Mouse (Mus musculus) thymus, postnatal 0 days (tissue): ENCODE measurements at regions not wholly inside any gene's neighbourhood (a gene's known extent, or its start where the extent isn't known, plus 50 kb on each side); places are given as distances from the start of the nearest gene placed in this dataset.

ENCODE experiments used
- DNase-seq: peaks from one replicate; pipeline ENCODE4 v3.0.0-alpha.2; 2015; ENCODE audit warnings: low spot score

DNA sequence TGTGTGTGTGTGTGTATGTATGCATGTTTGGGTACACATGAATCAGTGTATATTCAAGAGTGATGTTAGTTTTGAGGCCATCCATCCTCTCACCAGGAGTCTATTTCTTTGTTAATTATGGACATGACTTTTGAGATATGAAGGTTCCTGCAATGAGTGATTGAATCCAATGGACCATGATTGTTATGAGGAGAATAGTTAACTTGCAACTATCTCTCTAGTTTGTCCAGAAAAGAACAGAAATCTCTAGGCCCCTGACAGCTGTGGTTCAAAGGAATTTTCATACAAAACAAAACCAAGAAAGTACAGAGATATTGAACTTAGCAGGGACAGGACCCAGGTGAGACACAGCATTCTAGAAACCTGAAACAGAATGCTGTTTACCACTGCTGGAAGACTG is 217.9 kb upstream of the Tnp1 start:
- no peak for DNase-seq

DNA sequence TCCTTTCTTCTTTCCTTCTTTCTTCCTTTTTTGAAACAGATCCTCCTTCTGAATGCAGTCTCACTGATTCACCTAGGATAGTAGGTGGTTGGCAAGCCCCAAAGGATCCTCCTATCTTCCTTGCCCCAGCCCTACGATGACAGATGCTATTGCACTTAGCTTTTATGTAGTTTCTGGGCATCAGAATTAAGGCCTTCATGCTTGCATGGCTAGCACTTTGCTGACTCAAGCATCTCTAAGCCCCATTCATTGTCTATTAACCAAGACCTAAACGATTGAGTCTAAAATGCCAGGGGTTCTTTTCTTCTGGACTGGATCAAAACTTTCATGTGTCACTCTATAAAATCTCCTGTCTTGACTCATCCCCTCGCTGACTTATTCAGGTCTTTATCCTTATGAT is 217.3 kb upstream of the Tnp1 start:
- DNase-seq: no peak

- DNase-seq: no peak
Observed at GRCm38 (mm10) chr1:73230611-73231010, 214.9 kb upstream of the Tnp1 start.

DNA sequence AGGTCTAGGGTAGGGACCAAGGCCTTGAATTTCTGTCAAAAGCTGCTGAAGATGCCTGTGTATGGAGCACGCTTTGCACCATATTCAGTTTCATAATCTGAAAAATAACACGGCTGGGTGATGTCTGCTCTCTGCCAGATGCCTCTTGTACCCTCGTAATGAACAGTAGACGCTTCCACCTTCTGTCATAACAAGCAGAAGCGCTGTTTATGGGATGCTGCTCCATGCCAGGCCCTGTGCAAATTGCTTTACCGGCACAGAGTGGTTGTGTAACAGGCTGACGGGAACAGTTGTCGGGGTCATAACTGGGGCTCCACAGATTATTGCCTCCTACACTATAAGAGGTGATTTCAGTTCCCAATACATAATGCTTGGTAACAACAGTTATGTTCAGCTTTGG is 211.5 kb upstream of the Tnp1 start:
- DNase-seq: no peak

DNA sequence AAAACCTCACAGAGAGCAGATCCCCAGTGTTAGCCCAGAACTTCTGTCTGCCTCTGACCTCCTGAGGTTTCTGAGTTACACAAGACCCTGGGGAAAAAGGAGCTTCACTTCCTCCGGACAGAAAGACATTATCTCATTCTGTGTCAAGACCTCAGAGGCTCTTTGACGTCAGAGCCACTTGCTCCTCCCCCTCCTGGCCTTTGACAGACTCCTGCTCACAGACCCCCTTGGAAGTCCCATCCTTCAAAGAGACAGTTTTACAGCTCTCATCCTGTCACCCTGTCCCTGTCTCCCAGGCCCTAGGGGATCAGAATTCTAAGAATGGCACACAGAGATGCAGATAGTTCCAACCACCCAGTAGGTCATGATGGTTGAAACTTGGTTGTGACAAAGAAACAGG is 206.2 kb upstream of the Tnp1 start:
- no peak for DNase-seq

DNA sequence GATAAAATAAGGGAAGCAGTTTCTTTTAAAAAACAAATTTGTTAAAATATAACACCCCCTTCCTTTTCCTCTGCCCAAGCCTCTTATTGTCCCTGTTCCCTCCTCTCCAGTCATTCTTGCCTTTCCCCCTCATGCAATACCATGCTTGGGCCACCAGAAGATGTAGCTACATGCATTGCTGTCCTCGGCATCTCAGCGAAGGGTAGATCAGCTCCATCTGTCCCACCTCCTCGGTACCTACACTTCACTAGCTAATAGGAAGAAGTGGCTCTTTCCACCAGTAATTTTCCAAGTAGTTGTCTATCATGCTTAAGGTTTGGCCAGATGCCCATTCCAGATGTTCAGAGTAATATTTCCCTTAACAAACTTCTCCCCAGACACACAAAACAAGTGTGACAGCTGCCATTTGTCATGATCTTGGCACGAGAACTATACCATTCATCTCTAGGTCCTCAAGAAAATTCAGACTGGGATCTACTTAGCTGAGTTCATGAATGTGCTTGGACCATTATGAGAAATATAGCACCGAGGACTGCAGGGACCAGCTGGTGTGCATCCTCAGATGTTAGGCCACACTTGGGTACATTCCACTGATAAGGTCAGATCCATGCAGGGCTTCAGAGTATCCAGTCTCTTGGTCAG is 198.7 kb upstream of the Tnp1 start:
- no peak for DNase-seq

DNA sequence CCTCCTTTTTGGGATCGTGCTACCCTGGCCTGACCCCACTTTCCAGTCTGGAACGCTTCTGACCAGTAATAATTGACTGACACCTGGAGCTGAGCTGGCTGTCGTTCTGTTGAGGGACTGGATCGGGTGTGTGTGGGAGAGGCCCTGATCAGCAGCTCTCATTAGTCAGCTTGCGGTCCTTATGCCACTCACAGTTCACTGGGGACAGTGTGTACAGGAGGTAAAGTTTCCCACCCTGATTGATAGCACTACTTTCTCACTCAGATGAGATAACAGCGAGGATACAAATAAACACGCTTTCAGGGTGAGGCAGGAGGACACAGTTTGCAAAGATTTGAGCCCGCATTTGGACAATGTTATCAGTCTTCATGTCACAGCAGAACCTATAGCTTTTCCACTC is 191.7 kb upstream of the Tnp1 start:
- no peak for DNase-seq

DNA sequence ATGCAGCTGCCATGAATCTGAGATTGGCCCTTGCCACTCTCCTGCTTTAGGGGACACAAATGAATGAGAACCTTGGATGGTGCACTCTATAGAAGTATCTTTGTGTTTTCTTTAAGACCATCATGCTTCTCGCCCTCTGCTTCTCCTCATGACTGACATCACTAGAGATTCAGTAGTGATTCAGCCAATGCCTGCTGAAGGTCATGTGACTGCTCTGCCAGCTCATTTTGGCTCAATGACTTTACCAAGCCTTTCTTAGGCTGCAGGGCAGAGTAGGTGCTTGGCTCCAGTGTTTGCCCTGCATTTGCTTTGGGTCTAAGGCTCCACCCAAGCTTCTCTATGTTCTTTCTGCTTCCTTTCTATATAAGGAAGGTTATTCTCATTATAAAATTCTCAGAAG is 190.1 kb upstream of the Tnp1 start:
- DNase-seq: no peak

- no peak for DNase-seq
Observed at GRCm38 (mm10) chr1:73200112-73200511, 184.4 kb upstream of the Tnp1 start.

DNA sequence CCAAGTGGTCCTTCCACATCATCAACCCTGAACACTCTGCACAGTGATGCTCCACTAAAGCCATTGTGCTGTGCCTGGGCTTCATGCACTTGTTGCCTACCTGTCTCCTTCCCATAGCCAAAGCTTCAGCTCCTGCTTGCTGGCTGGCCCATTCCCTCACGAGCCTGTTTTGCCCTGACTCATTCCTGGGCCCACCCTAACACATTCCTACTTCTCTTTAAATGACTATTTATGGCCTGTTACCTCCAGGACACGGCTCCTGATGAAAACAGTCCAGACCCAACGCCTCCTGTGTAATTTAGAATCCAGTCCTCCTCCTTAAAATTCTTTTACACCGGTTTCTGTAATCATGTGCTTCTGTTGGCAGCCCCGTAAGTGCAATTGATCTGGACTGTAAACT is 175.1 kb upstream of the Tnp1 start:
- no peak for DNase-seq

- no peak for DNase-seq
Observed at GRCm38 (mm10) chr1:73188796-73189195, 173.1 kb upstream of the Tnp1 start.

GRCm38 (mm10) chr1:73184477-73184876 is 168.8 kb upstream of the Tnp1 start:
- DNase-seq: no peak

- no peak for DNase-seq
Observed at GRCm38 (mm10) chr1:73178810-73179209, 163.1 kb upstream of the Tnp1 start.

DNA sequence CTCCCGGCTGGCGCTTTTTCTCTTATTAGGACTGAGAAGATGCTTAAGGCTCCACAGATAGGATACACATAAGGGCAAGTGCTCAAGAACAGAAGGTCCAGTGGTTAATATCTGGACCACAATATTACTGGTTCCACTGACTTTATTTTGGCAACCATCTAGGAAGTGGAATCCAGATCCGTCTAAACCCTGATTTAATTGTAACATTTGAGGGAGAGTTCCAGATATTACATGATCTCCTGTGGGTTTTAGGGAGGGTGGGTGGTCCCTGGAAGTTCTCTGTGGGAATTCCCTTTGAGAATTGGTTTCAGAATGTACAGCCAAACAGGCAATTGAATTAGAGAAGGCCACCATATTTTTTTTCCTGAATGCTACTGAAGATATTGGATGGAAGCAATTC is 161.4 kb upstream of the Tnp1 start:
- no peak for DNase-seq

GRCm38 (mm10) chr1:73170668-73171008 is 154.9 kb upstream of the Tnp1 start:
- no peak for DNase-seq

DNA sequence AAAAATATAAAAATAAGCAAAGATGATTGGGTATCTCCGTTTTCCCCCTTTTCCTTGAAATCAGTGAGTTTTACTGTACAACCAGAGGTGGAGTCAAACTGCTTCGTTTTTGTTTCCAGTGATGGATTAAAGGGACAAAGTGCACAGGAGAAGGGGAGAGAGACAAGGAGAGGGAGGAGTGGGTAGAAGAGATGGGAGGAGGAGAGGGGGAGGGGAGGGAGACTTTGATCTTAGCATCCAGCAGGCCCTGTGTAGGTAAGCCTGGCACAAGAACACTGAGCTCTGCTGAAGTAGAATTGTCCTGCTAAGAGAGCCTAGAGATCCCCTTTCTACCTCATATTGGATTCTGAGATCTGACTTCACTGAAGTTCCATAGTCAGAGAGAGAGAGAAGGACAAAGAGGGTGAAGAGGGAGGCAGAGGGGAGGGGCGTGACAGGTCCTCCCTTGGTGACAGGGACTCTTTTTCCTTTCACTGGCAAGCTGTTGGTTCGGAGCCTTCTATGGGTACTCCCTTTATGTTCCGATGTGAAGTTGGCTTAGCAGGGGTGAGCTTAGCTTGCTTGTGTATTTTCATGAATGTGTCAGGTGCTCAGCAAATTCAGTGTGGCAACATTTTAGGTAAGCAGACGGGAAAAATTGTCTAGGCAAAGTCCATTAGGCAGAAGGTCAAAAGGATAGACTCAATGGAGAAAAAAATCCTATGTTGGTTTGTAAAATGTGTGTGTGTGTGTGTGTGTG is 154.4 kb upstream of the Tnp1 start:
- no peak for DNase-seq

GRCm38 (mm10) chr1:73169077-73169869 is 153.6 kb upstream of the Tnp1 start:
- no peak for DNase-seq

DNA sequence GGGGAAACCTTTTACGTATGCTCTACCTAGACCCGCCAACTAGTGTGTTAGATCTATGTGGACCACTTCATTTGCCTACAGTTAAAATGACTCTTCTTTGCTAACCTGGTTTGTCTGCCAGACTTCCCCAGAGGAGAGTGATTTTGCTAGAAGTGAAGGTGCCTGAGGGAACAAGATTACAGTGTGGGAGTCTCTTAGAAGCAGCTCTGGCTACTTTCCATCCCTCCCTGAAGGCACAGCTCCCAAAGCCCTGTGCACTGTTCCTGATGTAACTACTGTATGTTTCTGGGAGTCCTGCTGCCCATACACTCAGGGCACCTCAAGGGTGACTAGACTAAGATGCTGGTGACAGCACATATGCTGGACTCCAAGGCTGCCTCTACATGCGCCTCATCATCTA is 144.5 kb upstream of the Tnp1 start:
- DNase-seq: no peak

- DNase-seq: no peak
Observed at GRCm38 (mm10) chr1:73159405-73159976, 143.8 kb upstream of the Tnp1 start.

DNA sequence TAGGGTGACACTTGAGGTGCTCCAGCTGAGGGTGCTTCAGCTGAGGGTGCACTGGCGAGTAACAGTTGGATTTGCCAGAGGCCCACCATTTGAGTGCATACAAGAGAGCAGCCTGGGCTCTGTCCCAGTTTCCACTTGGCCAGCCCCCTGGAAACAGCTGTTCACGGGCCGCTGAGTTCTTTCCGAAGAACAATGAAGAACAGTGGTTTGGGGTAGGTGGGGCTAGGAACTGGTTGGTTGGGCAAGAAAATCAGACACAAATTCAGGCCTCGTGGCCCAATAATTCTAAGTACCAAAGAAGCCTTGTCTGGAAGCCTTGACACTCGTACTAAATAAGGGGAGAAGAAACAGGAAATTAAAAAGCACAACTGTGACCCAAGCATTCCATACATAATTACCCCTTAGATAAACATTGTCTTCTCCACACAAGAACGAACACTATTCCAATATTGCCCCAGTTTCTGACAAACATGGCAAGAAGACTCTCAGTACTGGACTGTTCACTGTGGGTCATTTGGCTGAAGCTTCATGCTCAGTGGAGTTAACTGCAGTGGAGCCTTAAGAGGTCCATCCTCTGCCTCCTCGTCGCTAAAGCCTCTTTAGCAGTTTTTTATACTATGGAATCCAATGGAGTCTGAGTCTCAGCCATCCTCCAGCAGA is 137.9 kb upstream of the Tnp1 start:
- no peak for DNase-seq

- no peak for DNase-seq
Observed at GRCm38 (mm10) chr1:73149926-73150325, 134.2 kb upstream of the Tnp1 start.

DNA sequence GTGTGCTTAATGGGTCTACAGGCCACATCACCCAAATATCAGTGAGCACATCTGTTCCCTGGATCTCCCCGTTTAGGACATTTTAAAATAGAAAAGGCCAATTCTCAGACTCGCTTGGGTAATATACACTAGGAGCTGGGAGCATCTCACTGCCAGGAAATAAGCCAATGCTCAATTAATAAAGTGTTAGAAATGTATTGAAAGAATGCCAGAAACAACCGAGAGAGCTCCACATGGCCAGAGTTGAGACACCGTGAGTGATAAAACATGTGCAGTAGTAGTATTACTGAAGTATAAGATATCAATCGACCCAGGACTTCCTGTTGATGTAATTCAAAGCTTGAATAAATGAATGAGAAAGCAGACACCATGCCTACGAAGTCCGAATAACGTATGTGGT is 127.1 kb upstream of the Tnp1 start:
- no peak for DNase-seq
